Mouse (Mus musculus) gastrocnemius, adult 2 months (tissue): Measurements from ENCODE around the gene Pofut2. TPM values are rescaled to one million over a fixed set of nuclear protein-coding genes. Genes with fewer than 3 reads are reported as not detected.

Experiments
- DNase-seq: peaks from one replicate; pipeline ENCODE4 v3.0.0; 2022
- H3K27ac ChIP-seq: fragments of 200-600 bp; 2 replicates; pipeline ENCODE4 v1.8.1; 2022; ENCODE audit warnings: mild to moderate bottlenecking
- H3K4me3 ChIP-seq: fragments of 200-600 bp; 2 replicates; pipeline ENCODE4 v1.8.1; 2022; ENCODE audit warnings: mild to moderate bottlenecking, moderate library complexity
- CTCF ChIP-seq: fragments of 200-600 bp; IDR thresholded peaks from 2 replicates; pipeline ENCODE4 v1.8.1; 2022; ENCODE audit warnings: antibody characterized with exemption, mild to moderate bottlenecking, moderate library complexity
- intact Hi-C: fragments of 180-260 bp; cut with DNase I; formaldehyde crosslinking; loops from one replicate; pipeline ENCODE4 v1.15.1; 2025
- total RNA-seq, 2 experiments: library from RNA; stranded (reverse); gene quantifications; 2 replicates each; pipeline ENCODE4 v1.2.3; 2021

Gene Pofut2
- total RNA-seq, 2 experiments from 2014 or later = 21.9 to 25.2 TPM

DNA sequence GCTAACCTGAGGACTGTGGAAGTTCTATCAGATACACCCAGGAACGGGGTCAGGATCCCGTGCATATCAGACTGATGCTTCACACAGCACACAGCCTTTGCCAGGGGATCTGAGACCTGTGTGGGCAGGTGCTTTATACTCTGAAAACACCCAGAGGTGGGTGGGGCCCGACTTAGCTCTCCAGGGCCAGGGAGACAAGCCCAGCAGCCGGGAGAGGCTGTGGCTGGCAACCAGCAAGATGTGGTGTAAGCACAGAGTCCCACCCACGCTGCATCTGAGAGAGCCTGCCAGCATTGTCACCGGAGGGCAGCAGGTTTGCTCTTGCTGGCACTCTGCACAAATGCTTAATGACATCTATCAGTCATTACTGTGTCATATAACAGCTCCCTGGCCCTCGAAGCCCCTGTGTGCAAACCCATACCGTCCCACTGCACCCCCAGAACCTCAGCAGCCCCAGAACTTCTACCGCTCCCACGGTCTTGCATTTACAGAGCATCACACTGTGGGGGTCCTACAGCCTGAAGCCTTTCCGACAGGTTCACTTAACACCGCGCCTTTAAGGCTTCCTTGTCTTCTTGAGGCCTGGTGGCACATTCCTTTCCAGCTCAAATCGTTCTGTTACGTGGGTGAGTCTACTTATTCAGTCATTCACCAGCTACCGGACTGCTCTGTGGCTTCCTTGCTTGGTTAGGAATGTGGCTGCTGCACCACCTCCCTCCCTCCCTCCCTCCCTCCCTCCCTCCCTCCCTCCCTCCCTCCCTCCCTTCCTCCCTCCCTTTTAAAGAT lies 21.0 kb upstream of the Pofut2 start:
- TF ChIP-seq CTCF = no peak
- intact Hi-C loops = no loop called here
- Histone ChIP-seq H3K4me3 (no peak overlapping the region), H3K27ac (no peak overlapping the region)
- no peak for DNase-seq

DNA sequence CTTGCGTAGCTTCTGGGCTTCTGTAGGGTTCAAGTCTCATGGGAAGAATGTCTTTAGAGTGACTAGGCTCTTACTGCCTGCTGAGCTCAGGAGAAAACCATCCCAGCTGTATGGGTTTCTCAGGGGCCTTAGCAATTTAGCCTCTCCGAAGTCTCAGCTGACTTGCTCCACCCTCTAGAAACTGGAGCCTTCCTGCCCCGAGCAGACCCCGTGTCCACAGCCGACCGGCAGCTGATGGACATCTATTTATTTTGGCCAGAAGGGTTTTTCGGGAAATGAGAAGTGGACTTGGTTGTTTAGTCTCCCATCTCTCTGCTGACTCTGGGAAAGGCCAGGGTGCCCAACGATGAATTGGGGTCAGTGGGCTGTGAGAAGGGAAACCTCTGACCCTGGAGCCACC lies 18.3 kb upstream of the Pofut2 start:
- H3K27ac ChIP-seq = 0 out of 2 replicates have a peak overlapping the region, but pooled peaks have one; percentile 6
- no peak overlapping the region for H3K4me3 ChIP-seq
- DNase-seq = no peak
- TF ChIP-seq CTCF = no peak
- intact Hi-C loops = no loop called here

DNA sequence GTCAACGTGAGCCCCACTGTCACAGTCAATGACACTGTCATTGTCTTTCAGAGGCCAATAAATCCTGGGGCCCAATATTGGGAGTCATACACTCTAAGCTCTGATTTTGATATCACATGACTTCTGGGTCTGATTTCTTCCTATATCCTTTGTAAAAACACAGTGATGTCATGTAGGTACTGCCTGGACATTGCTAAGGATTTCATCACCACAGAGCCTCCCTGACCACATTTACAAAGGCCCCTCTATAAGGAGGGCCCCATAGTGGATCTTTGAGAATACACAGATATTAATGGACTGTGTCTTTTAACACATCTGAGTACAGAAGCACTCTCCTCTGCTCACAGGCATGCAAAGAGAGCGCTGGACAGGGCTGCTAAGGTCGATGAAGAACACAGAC lies 16.6 kb upstream of the Pofut2 start:
- no peak for TF ChIP-seq CTCF
- intact Hi-C loops = no loop called here
- Histone ChIP-seq H3K27ac (no peak overlapping the region), H3K4me3 (no peak overlapping the region)
- DNase-seq = no peak

DNA sequence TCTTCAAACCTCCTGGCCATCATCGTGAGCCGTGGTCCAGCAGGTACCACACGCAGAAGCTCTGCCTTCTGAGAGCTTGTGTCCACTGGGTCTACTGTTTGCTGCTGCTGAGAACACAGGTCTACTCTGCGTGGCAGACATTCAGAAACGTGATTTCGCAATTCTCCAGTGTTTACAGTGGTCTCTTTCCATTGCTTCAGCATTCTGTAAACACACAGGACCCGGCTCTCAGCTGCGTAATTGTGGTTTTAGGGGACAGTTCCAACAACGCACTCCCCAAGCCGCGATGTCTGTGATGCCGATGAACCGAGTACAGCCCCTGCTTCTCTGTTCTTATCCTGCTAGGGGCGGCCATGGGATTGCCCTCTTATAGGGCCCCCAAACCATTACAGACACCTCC lies 16.1 kb upstream of the Pofut2 start:
- Histone ChIP-seq H3K27ac (peak overlapping the region; percentile 63), H3K4me3 (no peak overlapping the region)
- intact Hi-C loops = no loop called here
- DNase-seq = no peak
- no peak for TF ChIP-seq CTCF

DNA sequence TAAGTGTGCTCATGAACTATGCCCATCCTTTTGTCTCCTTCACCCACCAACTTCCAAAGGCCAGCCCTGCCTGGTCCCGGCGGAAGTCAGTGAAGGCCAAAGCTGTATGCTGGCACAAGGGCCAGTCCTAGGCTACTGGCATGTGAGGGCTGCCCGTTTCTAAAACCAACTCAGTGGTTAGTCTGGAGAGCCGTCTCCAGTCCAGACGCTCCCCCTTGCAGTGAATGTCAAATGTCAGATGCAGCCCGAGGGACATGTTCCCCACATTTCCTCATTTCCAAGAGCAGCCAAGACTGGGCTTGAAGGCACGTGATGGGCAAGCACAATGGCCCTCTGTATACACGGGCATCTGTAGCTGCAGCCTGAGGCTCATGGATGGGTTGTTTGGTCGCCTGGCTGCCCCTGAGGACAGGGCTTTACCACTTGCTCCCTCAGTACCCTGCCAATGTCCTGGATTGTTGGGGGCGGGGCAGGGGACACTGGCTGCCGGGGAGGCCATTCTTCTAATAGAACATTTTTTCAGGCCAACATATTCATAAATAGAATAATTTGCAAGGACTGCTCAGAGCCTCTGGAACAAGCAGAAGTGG lies 15.4 kb upstream of the Pofut2 start:
- no peak for TF ChIP-seq CTCF
- intact Hi-C loops = no loop called here
- DNase-seq = peak; percentile 40

DNA sequence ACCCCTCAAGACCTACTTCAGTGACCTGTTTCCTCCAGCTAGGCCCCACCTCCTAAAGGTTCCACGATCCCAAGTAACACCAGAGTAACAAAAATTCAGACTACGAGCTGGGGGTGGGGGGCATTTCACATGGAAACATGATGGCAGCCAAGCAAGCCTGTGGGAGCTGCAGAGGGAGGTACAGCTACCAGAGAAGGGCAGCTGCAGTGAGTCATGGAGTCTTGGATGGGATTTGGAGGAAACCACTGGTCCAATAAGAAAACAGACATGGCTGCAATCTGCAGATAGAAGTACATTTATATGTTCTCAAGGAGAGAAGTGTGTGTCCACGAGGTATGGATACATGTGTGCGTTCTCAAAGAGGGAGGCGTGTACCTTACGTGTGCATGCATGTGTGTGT lies 14.2 kb upstream of the Pofut2 start:
- H3K27ac ChIP-seq = peak overlapping the region; percentile 63
- DNase-seq = no peak
- intact Hi-C loops = no loop called here
- TF ChIP-seq CTCF = no peak
- no peak overlapping the region for H3K4me3 ChIP-seq

More for the DNA sequence above, 15.4 kb upstream of the Pofut2 start:
- Histone ChIP-seq H3K4me3 (0 out of 2 replicates have a peak overlapping the region, but pooled peaks have one; percentile 4), H3K27ac (peak overlapping the region; percentile 63)

DNA sequence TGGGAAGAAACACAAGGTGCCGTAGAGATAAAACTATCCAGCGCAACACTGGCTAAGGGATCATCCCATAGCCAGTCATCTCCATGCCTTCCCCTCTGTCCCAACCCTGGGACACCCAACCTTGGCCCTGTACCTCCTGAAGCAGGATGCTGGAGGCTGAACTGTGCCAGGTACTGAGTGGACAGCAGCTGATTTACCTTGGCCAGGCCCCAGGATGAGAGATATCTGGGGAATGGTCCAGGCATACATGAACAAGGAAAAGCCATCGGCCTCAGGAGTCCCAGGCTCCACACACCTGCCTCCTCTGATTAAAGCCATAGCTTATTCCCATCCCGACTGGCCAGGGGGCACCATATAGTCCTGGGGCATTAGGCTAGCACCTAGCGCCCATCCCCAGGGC lies 12.0 kb upstream of the Pofut2 start:
- H3K4me3 ChIP-seq = no peak overlapping the region
- H3K27ac ChIP-seq = no peak overlapping the region
- no peak for TF ChIP-seq CTCF
- DNase-seq = no peak
- intact Hi-C loops = no loop called here

DNA sequence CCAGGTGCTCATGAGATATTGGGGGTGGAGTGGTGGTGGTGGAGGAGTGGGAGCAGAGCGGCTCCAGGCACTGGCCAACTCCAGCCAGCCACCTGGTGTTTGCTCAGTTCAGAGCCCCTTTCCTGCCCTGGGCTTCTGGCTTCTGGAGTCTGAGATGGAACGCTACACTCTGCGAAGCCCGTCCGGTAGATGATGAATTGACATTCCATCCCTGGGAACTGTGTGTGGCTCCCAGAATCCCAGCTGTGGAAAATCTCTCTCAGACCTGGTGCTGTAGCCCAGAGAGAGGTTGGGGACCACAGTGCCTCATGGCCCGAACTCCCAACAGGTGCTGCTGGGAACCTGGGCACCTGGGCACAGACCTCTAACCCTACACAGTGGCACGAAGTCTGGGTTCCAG lies 11.3 kb upstream of the Pofut2 start:
- DNase-seq = no peak
- intact Hi-C loops = no loop called here
- TF ChIP-seq CTCF = no peak
- no peak overlapping the region for H3K27ac ChIP-seq
- no peak overlapping the region for H3K4me3 ChIP-seq

DNA sequence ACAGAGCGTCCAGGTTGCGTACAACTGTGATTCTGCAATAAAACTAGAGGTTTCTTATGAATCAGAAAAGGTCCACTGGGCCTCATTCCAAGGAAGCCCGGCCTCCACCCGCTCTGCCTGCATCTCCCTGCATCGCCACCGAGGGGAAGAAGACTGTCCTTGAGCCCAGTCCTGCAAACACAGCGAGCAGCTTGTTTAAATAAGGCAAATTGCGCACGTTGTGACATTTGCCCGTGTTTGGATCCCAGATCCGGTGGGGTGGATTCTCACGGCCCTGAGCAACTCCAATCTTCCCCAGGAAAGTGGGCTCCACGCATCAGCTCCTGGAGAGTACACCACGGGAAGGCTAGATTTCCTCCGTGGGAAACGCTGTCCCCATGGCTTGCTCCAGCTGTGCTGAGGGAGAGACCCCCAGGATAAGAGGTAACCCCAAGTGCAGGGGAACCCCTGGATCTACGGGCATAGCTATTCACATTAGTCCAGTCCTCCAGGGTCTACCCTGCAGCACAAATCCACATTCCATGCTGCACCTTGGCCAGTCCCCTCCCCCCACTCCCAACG lies 7.7 kb upstream of the Pofut2 start:
- peak overlapping the region; percentile 59 for H3K27ac ChIP-seq
- peak; percentile 47 for DNase-seq
- peak; percentile 26; the same call in 1 of the 2 replicates for TF ChIP-seq CTCF
- peak overlapping the region; percentile 67 for H3K4me3 ChIP-seq
- intact Hi-C loops = loop anchor here (5.0 to 10.0 kb wide), 2 partner anchors 44 to 417 kb away; no protein-coding TSS in a partner anchor

DNA sequence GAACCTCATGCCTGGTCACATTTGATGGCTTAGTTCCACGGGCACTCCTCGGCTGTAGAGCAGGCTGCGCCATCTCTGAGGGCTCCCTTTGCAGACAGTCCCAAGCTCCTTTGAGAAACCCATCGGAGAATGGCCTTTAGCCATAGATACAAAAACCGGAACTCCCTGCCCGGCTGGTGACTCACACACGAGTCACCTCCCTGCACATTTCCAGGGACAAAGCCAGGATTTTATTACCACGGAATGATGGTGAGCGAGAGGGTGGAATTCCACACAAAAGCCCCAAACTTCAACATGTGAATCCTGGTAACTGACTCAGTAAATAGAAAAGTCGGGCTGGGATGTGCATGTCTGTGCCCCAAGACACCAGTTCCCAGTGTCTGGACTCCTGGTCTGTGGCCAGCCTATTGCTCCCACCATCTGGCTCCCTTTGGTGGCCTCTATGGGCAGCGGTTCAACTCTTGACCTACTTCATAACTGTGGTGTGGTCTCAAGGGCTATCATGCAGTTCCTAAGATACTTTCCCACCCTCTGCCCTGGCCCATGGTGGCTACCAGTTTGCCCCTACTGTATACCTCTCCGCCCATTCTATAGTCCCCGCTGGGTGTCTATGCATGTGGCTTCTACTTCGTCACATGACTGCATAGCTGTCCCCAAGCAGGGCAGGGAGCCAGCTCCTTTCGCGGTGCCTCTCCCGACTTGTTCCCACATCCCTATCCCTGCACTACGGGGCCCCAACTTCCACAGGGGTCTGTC lies 7.1 kb upstream of the Pofut2 start:
- intact Hi-C loops = loop anchor here (5.0 to 10.0 kb wide), 2 partner anchors 45 to 417 kb away; no protein-coding TSS in a partner anchor
- peak overlapping the region; percentile 59 for H3K27ac ChIP-seq
- DNase-seq = peak; percentile 64
- H3K4me3 ChIP-seq = peak overlapping the region; percentile 67
- TF ChIP-seq CTCF = no peak

DNA sequence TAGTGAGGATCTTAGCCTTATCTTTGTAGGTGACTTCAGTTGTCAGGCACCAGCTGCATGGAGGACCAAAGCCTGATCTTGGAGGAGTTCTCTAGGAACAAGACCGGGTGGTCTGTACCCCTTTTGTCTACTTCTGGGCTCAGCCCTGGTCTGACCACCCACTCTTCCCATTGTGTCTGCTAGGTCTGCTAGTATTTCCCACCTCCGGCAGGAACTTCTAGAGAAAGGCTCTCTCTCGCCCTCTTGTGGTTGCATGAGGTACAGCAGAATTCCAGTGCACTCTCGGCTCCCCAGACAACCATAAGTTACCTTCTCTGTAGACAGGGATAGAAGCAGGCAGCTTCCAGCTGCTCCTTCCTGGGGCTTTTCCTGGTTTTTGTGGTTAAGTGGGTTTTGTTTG lies 6.2 kb upstream of the Pofut2 start:
- DNase-seq = peak; percentile 74
- no peak overlapping the region for H3K4me3 ChIP-seq
- peak overlapping the region; percentile 59; the same call in 1 of the 2 replicates for H3K27ac ChIP-seq
- TF ChIP-seq CTCF = peak; percentile 96
- intact Hi-C loops = loop anchor here (1.0 to 10.0 kb wide), 3 partner anchors 45 to 418 kb away; no protein-coding TSS in a partner anchor

DNA sequence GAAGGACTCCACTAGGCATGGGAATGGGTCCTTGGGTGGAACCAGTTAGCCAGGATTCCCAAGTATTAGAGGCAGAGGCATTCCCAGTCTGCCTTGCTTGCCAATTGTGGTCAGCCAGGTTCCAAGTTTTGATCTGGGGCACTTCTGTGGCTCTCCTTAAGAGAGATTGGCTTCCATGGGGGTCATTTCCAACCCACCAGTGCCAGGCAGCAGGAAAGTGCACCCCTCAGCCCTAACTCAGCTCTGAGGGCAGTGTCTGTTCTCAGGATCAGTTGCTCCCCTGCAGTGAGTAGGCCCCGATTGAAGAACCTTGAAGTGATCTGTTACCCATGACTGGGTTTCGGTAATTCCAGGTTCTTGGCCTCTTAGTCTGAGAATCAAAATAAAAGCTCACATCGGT lies 3.8 kb upstream of the Pofut2 start:
- intact Hi-C loops = loop anchor here (5.0 to 10.0 kb wide), 2 partner anchors 173 to 420 kb away; no protein-coding TSS in a partner anchor
- no peak for DNase-seq
- TF ChIP-seq CTCF = no peak
- no peak overlapping the region for H3K4me3 ChIP-seq
- H3K27ac ChIP-seq = no peak overlapping the region
